Mouse (Mus musculus) bone marrow, adult 2 months (tissue): ENCODE data around the gene Marf1. TPM values are rescaled to one million over a fixed set of nuclear protein-coding genes. Genes with fewer than 3 reads are reported as not detected.
"Not testable (repeated sequence)": the region's sequence is repeated elsewhere in the genome, so short reads cannot be mapped to it uniquely, and the experiment has no call there.

Source experiments
- H3K27ac ChIP-seq: fragments of 200-500 bp; 2 replicates; pipeline ENCODE4 v1.5.1; 2012; ENCODE audit warnings: low read depth, mild to moderate bottlenecking, control low read depth, inconsistent platforms, low read length; ENCODE audit not compliant: control insufficient read depth, poor library complexity, insufficient read depth
- H3K4me1 ChIP-seq: fragments of 200-500 bp; 2 replicates; pipeline ENCODE4 v1.6.1; 2011; ENCODE audit warnings: low read length; ENCODE audit not compliant: control insufficient read depth, insufficient read depth
- H3K4me3 ChIP-seq: fragments of 200-500 bp; replicated peaks from 2 replicates; pipeline ENCODE3; 2011; ENCODE audit warnings: mild to moderate bottlenecking, low read depth, low read length, control low read depth; ENCODE audit not compliant: control insufficient read depth
- CTCF ChIP-seq: fragments of 200-500 bp; IDR thresholded peaks from 2 replicates; pipeline ENCODE4 v1.5.1; 2011; ENCODE audit warnings: low read length, control low read depth; ENCODE audit not compliant: control insufficient read depth, insufficient read depth
- POLR2A ChIP-seq: fragments of 200-500 bp; IDR thresholded peaks from 2 replicates; pipeline ENCODE4 v1.6.1; 2011; ENCODE audit warnings: low read depth, mild to moderate bottlenecking, control low read depth, low read length, borderline replicate concordance; ENCODE audit not compliant: control insufficient read depth
- WGBS: fragments of 180-500 bp; shearing (Covaris S2); methylation state at CpG from one replicate; pipeline ENCODE4 v1.1.7; 2018; 5-methylcytosine and 5-hydroxymethylcytosine counted together
- polyA plus RNA-seq: library from polyadenylated mRNA; stranded (reverse); fragments of >200 nt; gene quantifications from 2 replicates; pipeline ENCODE4 v1.2.4, GENCODE M21; 2011; ENCODE audit warnings: low replicate concordance; ENCODE audit not compliant: missing spikeins, insufficient read depth, insufficient read length

Marf1 gene
- polyA plus RNA-seq, 1 experiment, result 31.2 TPM

GRCm38 (mm10) chr16:14110922-14111321, 52.2 kb downstream of the Marf1 start:
- H3K4me3 ChIP-seq, result no peak overlapping the region
- no peaks in the 10 kb centered on the region; the same call in 1 of the 2 replicates for H3K4me1 ChIP-seq
- no peak overlapping the region for H3K27ac ChIP-seq
- WGBS, result 28% methylated on average over 2 of the region's 2 CpGs
- TF ChIP-seq POLR2A (no peak), CTCF (no peak)

- no peak for TF ChIP-seq CTCF
- no peak for TF ChIP-seq POLR2A
- no peak overlapping the region for H3K27ac ChIP-seq
- 17% methylated on average over 3 of the region's 3 CpGs for WGBS
- no peaks in the 10 kb centered on the region; the same call in 1 of the 2 replicates for H3K4me1 ChIP-seq
- no peak overlapping the region for H3K4me3 ChIP-seq
Measured at GRCm38 (mm10) chr16:14109651-14110230, 53.4 kb downstream of the Marf1 start.

- no peak overlapping the region for H3K4me3 ChIP-seq
- no peak overlapping the region for H3K27ac ChIP-seq
- 63% methylated on average over 6 of the region's 6 CpGs for WGBS
- no peaks in the 10 kb centered on the region; the same call in 1 of the 2 replicates for H3K4me1 ChIP-seq
- no peak for TF ChIP-seq CTCF
- TF ChIP-seq POLR2A, result no peak
Measured at GRCm38 (mm10) chr16:14105891-14106290, 57.3 kb downstream of the Marf1 start.

- TF ChIP-seq POLR2A (no peak), CTCF (no peak)
- no peaks in the 10 kb centered on the region for H3K4me1 ChIP-seq
- H3K4me3 ChIP-seq, result no peak overlapping the region
- 60% methylated on average over 2 of the region's 2 CpGs for WGBS
- no peak overlapping the region for H3K27ac ChIP-seq
Measured at GRCm38 (mm10) chr16:14091771-14092170, 71.4 kb downstream of the Marf1 start.

GRCm38 (mm10) chr16:14089296-14089695, 73.9 kb downstream of the Marf1 start:
- Histone ChIP-seq H3K27ac (no peak overlapping the region), H3K4me1 (no peaks in the 10 kb centered on the region), H3K4me3 (no peak overlapping the region)
- TF ChIP-seq CTCF (no peak), POLR2A (no peak)
- 85% methylated on average over 3 of the region's 3 CpGs for WGBS

GRCm38 (mm10) chr16:14088249-14088648, 74.9 kb downstream of the Marf1 start:
- Histone ChIP-seq H3K4me3 (no peak overlapping the region), H3K4me1 (no peaks in the 10 kb centered on the region), H3K27ac (no peak overlapping the region)
- WGBS, result 7% methylated on average over 3 of the region's 3 CpGs
- TF ChIP-seq POLR2A (no peak), CTCF (no peak)

GRCm38 (mm10) chr16:14082925-14083324, 80.2 kb downstream of the Marf1 start:
- Histone ChIP-seq H3K4me3 (no peak overlapping the region), H3K27ac (no peak overlapping the region), H3K4me1 (no peaks in the 10 kb centered on the region)
- 72% methylated on average over 2 of the region's 2 CpGs for WGBS
- TF ChIP-seq POLR2A (no peak), CTCF (no peak)

GRCm38 (mm10) chr16:14070471-14071169, 92.5 kb downstream of the Marf1 start:
- Histone ChIP-seq H3K4me1 (no peaks in the 10 kb centered on the region), H3K27ac (no peak overlapping the region), H3K4me3 (no peak overlapping the region)
- WGBS, result 77% methylated on average over 5 of the region's 5 CpGs
- TF ChIP-seq CTCF (no peak), POLR2A (no peak)

- H3K27ac ChIP-seq, H3K4me3 ChIP-seq, H3K4me1 ChIP-seq: not testable (repeated sequence)
- 73% methylated on average over 2 of the region's 2 CpGs for WGBS
Measured at GRCm38 (mm10) chr16:14068701-14069100, 94.5 kb downstream of the Marf1 start.

GRCm38 (mm10) chr16:14066571-14066970, 96.6 kb downstream of the Marf1 start:
- H3K4me3 ChIP-seq, H3K27ac ChIP-seq, H3K4me1 ChIP-seq: not testable (repeated sequence)
- WGBS, result 90% methylated on average over 4 of the region's 4 CpGs
